Mouse (Mus musculus) CH12.LX (cell line): ENCODE measurements at regions not wholly inside any gene's neighbourhood (a gene's known extent, or its start where the extent isn't known, plus 50 kb on each side); places are given as distances from the start of the nearest gene placed in this dataset.

Experiments used
- DNase-seq: peaks from one replicate; pipeline ENCODE4 v3.0.0-alpha.2; 2013; ENCODE audit errors: extremely low read depth
- H3K27ac ChIP-seq: 2 replicates; pipeline ENCODE4 v1.5.1; 2012; ENCODE audit warnings: low read depth, mild to moderate bottlenecking, control low read depth, moderate library complexity; ENCODE audit not compliant: insufficient read depth
- H3K27me3 ChIP-seq: replicated peaks from 2 replicates; pipeline ENCODE3; 2012; ENCODE audit warnings: inconsistent platforms
- H3K36me3 ChIP-seq, 2 experiments: replicated peaks in 1 of 2; 2 replicates each; pipeline versions ENCODE3 to v1.6.1; 2012; ENCODE audit warnings: inconsistent platforms in 1 of 2, low read length in 1 of 2, mild to moderate bottlenecking in 1 of 2, mixed read lengths in 1 of 2, moderate library complexity in 1 of 2; ENCODE audit not compliant: control insufficient read depth in 1 of 2, insufficient read depth in 1 of 2
- H3K4me1 ChIP-seq, 2 experiments: 2 replicates each; pipeline ENCODE4 v1.6.1; 2012; ENCODE audit warnings: inconsistent platforms in 1 of 2, moderate library complexity in 1 of 2; ENCODE audit not compliant: insufficient read depth in 2 of 2, control insufficient read depth in 1 of 2
- H3K4me2 ChIP-seq: 2 replicates; pipeline ENCODE4 v1.6.1; 2012; ENCODE audit warnings: low read depth, mild to moderate bottlenecking, control low read depth; ENCODE audit not compliant: poor library complexity, insufficient read depth, severe bottlenecking
- H3K4me3 ChIP-seq, 3 experiments: fragments of 150-350 bp in 1 of 3; sonication (generic) in 1 of 3; replicated peaks in 1 of 3; 2 replicates each; pipeline versions ENCODE3 to v1.5.1; 2011 to 2012; ENCODE audit warnings: low read depth in 2 of 3, low read length in 2 of 3, mild to moderate bottlenecking in 2 of 3, moderate library complexity in 2 of 3, control low read depth in 1 of 3, improper control_type of control experiment in 1 of 3, inconsistent platforms in 1 of 3, mixed read lengths in 1 of 3; ENCODE audit not compliant: poor library complexity in 1 of 3
- H3K79me2 ChIP-seq: replicated peaks from 2 replicates; pipeline ENCODE4 v1.6.1; 2012; ENCODE audit warnings: mild to moderate bottlenecking, moderate library complexity; ENCODE audit not compliant: control insufficient read depth, poor library complexity, insufficient read depth, severe bottlenecking; ENCODE audit errors: extremely low read depth
- H3K9ac ChIP-seq: 2 replicates; pipeline ENCODE4 v1.6.1; 2012; ENCODE audit warnings: low read depth, mild to moderate bottlenecking, control low read depth, moderate library complexity; ENCODE audit not compliant: insufficient read depth
- H3K9me3 ChIP-seq: replicated peaks from 2 replicates; pipeline ENCODE3; 2012; ENCODE audit warnings: low read length, inconsistent platforms, mixed read lengths
- CHD1 ChIP-seq: IDR thresholded peaks from 2 replicates; pipeline ENCODE4 v1.6.1; 2012; ENCODE audit warnings: low read depth, low read length, improper control_type of control experiment, inconsistent platforms
- CTCF ChIP-seq, 2 experiments: IDR thresholded peaks in 1 of 2; conservative IDR thresholded peaks in 1 of 2; 2 replicates each; pipeline ENCODE4 v1.5.1; 2011 to 2012; ENCODE audit warnings: low read depth in 2 of 2, low read length in 2 of 2, improper control_type of control experiment in 1 of 2, inconsistent platforms in 1 of 2, mild to moderate bottlenecking in 1 of 2, moderate library complexity in 1 of 2
- GABPA ChIP-seq: IDR thresholded peaks from 2 replicates; pipeline ENCODE4 v1.6.1; 2012; ENCODE audit warnings: low read depth, low read length, improper control_type of control experiment, inconsistent platforms; ENCODE audit not compliant: insufficient replicate concordance
- HCFC1 ChIP-seq: IDR thresholded peaks from 2 replicates; pipeline ENCODE4 v1.6.1; 2012; ENCODE audit warnings: low read depth, mild to moderate bottlenecking, inconsistent platforms, low read length, improper control_type of control experiment
- IRF4 ChIP-seq: IDR thresholded peaks from 2 replicates; pipeline ENCODE4 v1.6.1; 2014; ENCODE audit warnings: low read depth, mild to moderate bottlenecking, inconsistent platforms, low read length, improper control_type of control experiment
- JUN ChIP-seq: IDR thresholded peaks from 2 replicates; pipeline ENCODE4 v1.6.1; 2011; ENCODE audit warnings: low read depth, mild to moderate bottlenecking, low read length, improper control_type of control experiment, moderate library complexity; ENCODE audit not compliant: insufficient read depth
- MAZ ChIP-seq: IDR thresholded peaks from 2 replicates; pipeline ENCODE4 v1.6.1; 2012; ENCODE audit warnings: low read depth, mild to moderate bottlenecking, inconsistent platforms, low read length, improper control_type of control experiment, moderate library complexity
- MYC ChIP-seq: IDR thresholded peaks from 2 replicates; pipeline ENCODE4 v1.6.1; 2011; ENCODE audit warnings: low read depth, mild to moderate bottlenecking, improper control_type of control experiment, low read length
- NELFE ChIP-seq: IDR thresholded peaks from 2 replicates; pipeline ENCODE4 v1.6.1; 2011; ENCODE audit warnings: low read depth, low read length, improper control_type of control experiment
- PAX5 ChIP-seq: IDR thresholded peaks from 2 replicates; pipeline ENCODE4 v1.6.1; 2012; ENCODE audit warnings: low read length, inconsistent platforms, mixed read lengths
- POLR2A ChIP-seq: IDR thresholded peaks from 2 replicates; pipeline ENCODE4 v1.6.1; 2011; ENCODE audit warnings: low read depth, mild to moderate bottlenecking, improper control_type of control experiment, low read length
- POLR2AphosphoS2 ChIP-seq: IDR thresholded peaks from 2 replicates; pipeline ENCODE4 v1.6.1; 2011; ENCODE audit warnings: low read depth, low read length, improper control_type of control experiment
- RAD21 ChIP-seq: IDR thresholded peaks from 2 replicates; pipeline ENCODE4 v1.6.1; 2011; ENCODE audit warnings: low read depth, mild to moderate bottlenecking, low read length, improper control_type of control experiment, moderate library complexity
- RCOR1 ChIP-seq: conservative IDR thresholded peaks from 2 replicates; pipeline ENCODE4 v1.6.1; 2012; ENCODE audit warnings: low read depth, mild to moderate bottlenecking, inconsistent platforms, low read length, improper control_type of control experiment
- ZMIZ1 ChIP-seq: IDR thresholded peaks from 2 replicates; pipeline ENCODE4 v1.6.1; 2012; ENCODE audit warnings: low read depth, mild to moderate bottlenecking, inconsistent platforms, low read length, improper control_type of control experiment
- ZNF384 ChIP-seq: IDR thresholded peaks from 2 replicates; pipeline ENCODE4 v1.6.1; 2012; ENCODE audit warnings: low read depth, low read length, improper control_type of control experiment, inconsistent platforms
- dilution Hi-C: fragments of 300-500 bp; cut with MboI; formaldehyde crosslinking; loops from 2 replicates; pipeline ENCODE4 v1.14.3; 2020; ENCODE audit warnings: low sequenced_read_pairs; ENCODE audit not compliant: extremely low pct_unique_long_range_greater_than_20kb, extremely low pct_ligation_motif_present
- in situ Hi-C: fragments of 300-500 bp; cut with MboI; formaldehyde crosslinking; loops from 3 replicates; pipeline ENCODE4 v1.14.3; 2019; ENCODE audit warnings: low sequenced_read_pairs, low pct_ligation_motif_present, low pct_unique_long_range_greater_than_20kb, mixed read lengths

- H3K36me3 ChIP-seq = no peaks in the 10 kb centered on the region
- no peak overlapping the region for H3K27ac ChIP-seq
- H3K4me3 ChIP-seq = no peak overlapping the region
- no peaks in the 10 kb centered on the region for H3K79me2 ChIP-seq
- no peaks in the 10 kb centered on the region for H3K27me3 ChIP-seq
- TF ChIP-seq RAD21 = no peak; the same call in none of the 2 replicates
- TF ChIP-seq GABPA = no peak
- TF ChIP-seq CTCF (conservative IDR thresholded peaks at IDR 0.05 in 1 of 2, IDR thresholded peaks at IDR 0.05 in 1 of 2; ENCODE audit: low read depth in 2 of 2, low read length in 2 of 2) = peak in 1 of 2 experiments; percentile 7; a peak in 1 of 4 replicates
- TF ChIP-seq MYC = no peak
- TF ChIP-seq MAZ = no peak
- no peak overlapping the region for H3K4me2 ChIP-seq
- peaks cover 5% of the 10 kb centered on the region for H3K9me3 ChIP-seq
- DNase-seq = no peak
- dilution Hi-C loops (no loop called here), in situ Hi-C loops (no loop called here)
- no peaks in the 10 kb centered on the region for H3K4me1 ChIP-seq
- no peak overlapping the region for H3K9ac ChIP-seq
Measured at GRCm38 (mm10) chr4:93496871-93497270, 161.6 kb upstream of the Tusc1 start.

DNA sequence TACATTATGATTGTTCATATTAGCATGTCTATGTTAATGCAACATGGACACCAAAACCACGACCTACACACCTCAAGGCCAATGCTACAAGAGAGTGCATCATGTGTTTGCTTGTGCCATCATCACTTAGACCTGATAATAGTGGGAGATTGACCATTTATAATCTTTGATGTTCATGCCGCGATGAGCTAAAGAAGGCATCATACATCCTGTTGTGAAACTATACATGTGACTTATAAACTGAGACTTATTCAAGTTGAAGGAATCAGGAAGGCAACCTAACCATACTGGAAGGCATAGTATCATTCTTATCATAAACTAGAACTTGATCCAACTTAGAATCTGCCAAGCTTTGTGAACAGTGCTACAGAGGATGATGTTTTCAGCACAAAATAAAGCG is 159.0 kb upstream of the Tusc1 start:
- no peaks in the 10 kb centered on the region for H3K27me3 ChIP-seq
- H3K9me3 ChIP-seq = peaks cover 5% of the 10 kb centered on the region
- H3K4me3 ChIP-seq = no peak overlapping the region
- dilution Hi-C loops = no loop called here
- no peak overlapping the region for H3K9ac ChIP-seq
- H3K4me2 ChIP-seq = no peak overlapping the region
- H3K4me1 ChIP-seq = no peaks in the 10 kb centered on the region
- DNase-seq = no peak
- no peaks in the 10 kb centered on the region for H3K79me2 ChIP-seq
- no peak overlapping the region for H3K27ac ChIP-seq
- TF ChIP-seq NELFE (no peak), ZMIZ1 (no peak), CHD1 (no peak), HCFC1 (no peak), IRF4 (no peak), MYC (no peak), ZNF384 (no peak), JUN (no peak), GABPA (no peak), POLR2A (no peak), POLR2AphosphoS2 (no peak), PAX5 (no peak), MAZ (no peak), RCOR1 (no peak)
- TF ChIP-seq, all 38 proteins: peak for 0
- no peaks in the 10 kb centered on the region for H3K36me3 ChIP-seq
- in situ Hi-C loops = no loop called here
